Mouse (Mus musculus) megakaryocyte, embryonic 14.5 days (primary cell): ENCODE results near the gene Sh3pxd2a.

Experiments
- FLI1 ChIP-seq: IDR thresholded peaks from 2 replicates; pipeline ENCODE4 v1.6.1; 2012; ENCODE audit warnings: low read length, inconsistent platforms, mixed read lengths
- GATA1 ChIP-seq: IDR thresholded peaks from 3 replicates; pipeline ENCODE4 v1.6.1; 2012; ENCODE audit warnings: mixed read lengths, low read length, inconsistent platforms, borderline replicate concordance

DNA sequence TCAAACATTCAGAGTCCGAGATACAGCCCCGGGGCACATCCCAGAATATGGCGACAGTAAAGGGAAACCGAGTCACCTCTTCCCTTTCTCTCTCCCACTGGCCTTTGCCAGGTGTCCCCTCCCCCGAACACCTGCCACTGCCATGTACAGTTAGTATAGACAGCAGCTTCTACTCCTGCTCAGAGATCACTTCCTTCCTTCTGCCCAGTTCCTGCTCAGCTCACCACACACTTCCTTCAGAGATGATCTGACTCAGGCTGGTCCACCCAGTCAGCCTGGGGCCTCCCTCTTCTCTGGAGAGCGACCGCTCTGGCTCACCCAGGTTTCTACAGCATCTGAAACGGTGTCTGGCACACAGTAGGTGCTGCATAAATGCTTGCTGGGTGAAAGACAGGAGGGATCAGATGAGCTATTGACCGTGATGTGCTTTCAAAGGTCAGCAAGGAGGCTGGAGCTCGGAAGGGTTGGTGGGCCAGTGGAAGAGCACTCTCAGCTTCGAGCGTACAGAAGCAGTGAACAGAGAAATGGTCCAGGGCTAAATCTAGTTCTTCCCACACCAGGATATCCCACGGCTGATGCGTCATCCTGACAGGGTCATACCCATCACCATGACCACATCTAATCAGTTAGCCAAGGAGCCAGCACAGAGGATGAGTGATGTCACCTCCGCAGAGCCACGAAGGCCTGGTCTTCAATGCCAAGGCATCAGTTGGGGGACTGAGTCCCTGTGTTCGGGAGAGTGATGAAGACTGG lies 22.5 kb downstream of the Sh3pxd2a start:
- TF ChIP-seq GATA1 (no peak), FLI1 (no peak)
